Mouse (Mus musculus) heart, embryonic 14.5 days (tissue): Measurements from ENCODE around the gene Gab1. TPM values are rescaled to one million over a fixed set of nuclear protein-coding genes. Genes with fewer than 3 reads are reported as not detected.
A peak's percentile ranks its signal among the peaks of the same experiment; 100 is the strongest.
"Not testable (repeated sequence)": the region's sequence is repeated elsewhere in the genome, so short reads cannot be mapped to it uniquely, and the experiment has no call there.

ENCODE experiments used
- ATAC-seq: fragments of 200-750 bp; cut with Nextera tagmentation; 2 replicates; pipeline ENCODE4 v1.8.0; 2017; ENCODE audit warnings: low read depth, moderate TSS enrichment; ENCODE audit not compliant: insufficient number of reproducible peaks, insufficient read depth, low FRiP score
- H3K27ac ChIP-seq, 2 experiments: fragments of 200-500 bp in 1 of 2; fragments of 300-500 bp in 1 of 2; sonication (generic) in 1 of 2; replicated peaks in 1 of 2; 2 replicates each; pipeline ENCODE4 v1.5.1; 2012 to 2014; ENCODE audit warnings: low read depth in 2 of 2, low read length in 2 of 2, control low read depth in 1 of 2, mild to moderate bottlenecking in 1 of 2, mixed read lengths in 1 of 2; ENCODE audit not compliant: control insufficient read depth in 1 of 2, insufficient read depth in 1 of 2
- H3K27me3 ChIP-seq: fragments of 300-500 bp; sonication (generic); 2 replicates; pipeline ENCODE4 v1.6.1; 2014; ENCODE audit warnings: mild to moderate bottlenecking, low read length, control low read depth; ENCODE audit not compliant: control insufficient read depth, insufficient read depth
- H3K36me3 ChIP-seq: fragments of 300-500 bp; sonication (generic); 2 replicates; pipeline ENCODE4 v1.6.1; 2014; ENCODE audit warnings: mild to moderate bottlenecking, control low read depth, low read length, mixed read lengths; ENCODE audit not compliant: control insufficient read depth, insufficient read depth
- H3K4me1 ChIP-seq, 2 experiments: fragments of 200-500 bp in 1 of 2; fragments of 300-500 bp in 1 of 2; sonication (generic) in 1 of 2; 2 replicates each; pipeline ENCODE4 v1.6.1; 2012 to 2014; ENCODE audit warnings: low read length in 2 of 2, control low read depth in 1 of 2, mixed read lengths in 1 of 2; ENCODE audit not compliant: control insufficient read depth in 2 of 2, insufficient read depth in 2 of 2
- H3K4me2 ChIP-seq: fragments of 300-500 bp; sonication (generic); 2 replicates; pipeline ENCODE4 v1.6.1; 2014; ENCODE audit warnings: mild to moderate bottlenecking, low read length
- H3K4me3 ChIP-seq, 2 experiments: fragments of 200-500 bp in 1 of 2; fragments of 300-500 bp in 1 of 2; sonication (generic) in 1 of 2; 2 replicates each; pipeline ENCODE4 v1.5.1; 2012 to 2014; ENCODE audit warnings: low read length in 2 of 2, mild to moderate bottlenecking in 2 of 2, control low read depth in 1 of 2, low read depth in 1 of 2, moderate library complexity in 1 of 2; ENCODE audit not compliant: control insufficient read depth in 1 of 2, insufficient read depth in 1 of 2
- H3K9ac ChIP-seq: fragments of 300-500 bp; sonication (generic); 2 replicates; pipeline ENCODE4 v1.6.1; 2014; ENCODE audit warnings: mild to moderate bottlenecking, low read length
- H3K9me3 ChIP-seq: fragments of 300-500 bp; sonication (generic); 2 replicates; pipeline ENCODE4 v1.6.1; 2016; ENCODE audit warnings: low read length, control low read depth; ENCODE audit not compliant: control insufficient read depth
- WGBS: fragments of 180-500 bp; shearing (Covaris S2); extraction: QIAGEN DNeasy Blood & Tissue Kit; methylation state at CpG from one replicate; pipeline ENCODE4 v1.1.7; 2014; 5-methylcytosine and 5-hydroxymethylcytosine counted together
- polyA plus RNA-seq: library from polyadenylated mRNA; unstranded; fragments of >200 nt; fragmentation: Nextera tagmentation; extraction: Ambion mirVana; gene quantifications from 2 replicates; pipeline ENCODE4 v1.2.1, GENCODE M21; 2014

Gene Gab1
- polyA plus RNA-seq, 1 experiment from 2014 or later, result 44.4 TPM

GRCm38 (mm10) chr8:80772732-80773460 is 107.4 kb downstream of the Gab1 start:
- H3K9me3 ChIP-seq, result no peaks in the 10 kb centered on the region
- no peaks in the 10 kb centered on the region; a peak in 1 of 4 replicates for H3K4me1 ChIP-seq
- H3K9ac ChIP-seq, result no peak overlapping the region
- H3K4me2 ChIP-seq, result no peak overlapping the region
- H3K36me3 ChIP-seq, result peaks cover 93% of the 10 kb centered on the region
- no peak for ATAC-seq
- H3K4me3 ChIP-seq, result no peak overlapping the region
- H3K27ac ChIP-seq, result no peak overlapping the region
- no peaks in the 10 kb centered on the region for H3K27me3 ChIP-seq
- WGBS, result 85% methylated on average over 4 of the region's 4 CpGs

- peaks cover 93% of the 10 kb centered on the region for H3K36me3 ChIP-seq
- 93% methylated on average over 6 of the region's 6 CpGs for WGBS
- H3K27ac ChIP-seq, result no peak overlapping the region
- no peaks in the 10 kb centered on the region for H3K9me3 ChIP-seq
- H3K4me1 ChIP-seq, result no peaks in the 10 kb centered on the region; a peak in 1 of 4 replicates
- no peaks in the 10 kb centered on the region for H3K27me3 ChIP-seq
- H3K4me3 ChIP-seq, result no peak overlapping the region
- H3K9ac ChIP-seq, result no peak overlapping the region
- ATAC-seq, result no peak
- H3K4me2 ChIP-seq, result no peak overlapping the region
These were observed 111.9 kb downstream of the Gab1 start for GRCm38 (mm10) chr8:80768451-80768850.

DNA sequence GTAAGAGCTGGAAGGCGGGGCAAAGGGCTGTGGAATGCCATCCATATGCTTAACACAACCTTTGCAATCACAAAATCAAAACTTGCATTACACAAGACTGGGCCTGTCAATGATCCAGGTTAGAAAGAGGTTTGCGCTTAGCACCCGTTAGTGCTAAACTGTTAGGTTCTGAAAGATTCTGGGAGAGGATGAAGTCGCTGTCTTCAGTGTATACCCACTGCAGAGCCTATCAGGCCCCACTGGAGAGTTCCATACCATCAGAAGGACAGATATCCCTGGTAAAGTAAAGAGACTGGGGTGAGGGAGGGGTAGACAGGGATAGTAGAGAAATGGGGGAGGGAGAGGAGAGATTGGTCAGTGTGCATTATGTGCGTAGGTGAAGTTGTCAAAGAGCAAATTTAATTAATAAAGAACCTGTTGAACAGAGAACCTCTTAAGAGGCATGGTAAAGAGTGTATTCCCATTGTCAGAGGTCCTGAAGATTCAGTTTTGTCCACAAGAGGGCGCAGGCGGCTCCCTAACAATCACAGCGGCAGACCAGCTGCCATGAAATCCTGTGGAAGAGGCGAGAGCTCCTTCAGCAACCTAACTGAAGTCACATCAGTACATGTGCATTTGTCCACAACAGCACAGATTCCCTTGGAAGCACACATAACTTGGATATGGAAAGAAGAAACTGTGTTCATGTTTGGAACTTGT is 127.2 kb downstream of the Gab1 start:
- Histone ChIP-seq H3K27me3 (no peaks in the 10 kb centered on the region), H3K36me3 (no peaks in the 10 kb centered on the region), H3K9me3 (no peaks in the 10 kb centered on the region), H3K4me2 (no peak overlapping the region), H3K4me3 (no peak overlapping the region), H3K27ac (no peak overlapping the region), H3K4me1 (peaks cover 0 to 6% of the 10 kb centered on the region in 2 experiments; a peak in 2 of 4 replicates), H3K9ac (no peak overlapping the region)
- ATAC-seq, result no peak
- 28% methylated on average over 9 of the region's 9 CpGs for WGBS

DNA sequence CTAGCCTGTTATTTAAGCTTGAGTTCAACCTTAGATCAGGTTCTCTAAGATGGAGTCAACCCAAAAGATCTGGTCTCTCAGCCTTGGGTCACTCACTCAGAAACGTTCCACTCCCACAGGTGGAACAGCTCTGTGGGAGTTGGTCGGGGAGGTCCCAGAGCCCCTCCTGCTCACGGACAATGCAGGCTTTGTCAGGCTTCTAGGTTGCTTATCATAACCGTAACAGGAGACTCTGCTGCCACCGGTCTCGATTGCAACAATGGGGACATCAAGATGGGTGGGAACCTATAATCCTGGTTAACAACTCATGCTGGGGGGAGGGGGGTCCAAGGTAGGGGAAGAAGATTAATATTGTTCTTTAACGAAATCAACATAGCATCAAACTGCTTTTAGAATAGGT is 127.9 kb downstream of the Gab1 start:
- no peak overlapping the region for H3K9ac ChIP-seq
- H3K4me1 ChIP-seq, result peaks cover 0 to 6% of the 10 kb centered on the region in 2 experiments; a peak in 2 of 4 replicates
- no peaks in the 10 kb centered on the region for H3K36me3 ChIP-seq
- H3K4me2 ChIP-seq, result no peak overlapping the region
- ATAC-seq, result no peak
- H3K4me3 ChIP-seq, result no peak overlapping the region
- 64% methylated on average over 7 of the region's 7 CpGs for WGBS
- H3K27ac ChIP-seq, result no peak overlapping the region
- no peaks in the 10 kb centered on the region for H3K9me3 ChIP-seq
- H3K27me3 ChIP-seq, result no peaks in the 10 kb centered on the region

DNA sequence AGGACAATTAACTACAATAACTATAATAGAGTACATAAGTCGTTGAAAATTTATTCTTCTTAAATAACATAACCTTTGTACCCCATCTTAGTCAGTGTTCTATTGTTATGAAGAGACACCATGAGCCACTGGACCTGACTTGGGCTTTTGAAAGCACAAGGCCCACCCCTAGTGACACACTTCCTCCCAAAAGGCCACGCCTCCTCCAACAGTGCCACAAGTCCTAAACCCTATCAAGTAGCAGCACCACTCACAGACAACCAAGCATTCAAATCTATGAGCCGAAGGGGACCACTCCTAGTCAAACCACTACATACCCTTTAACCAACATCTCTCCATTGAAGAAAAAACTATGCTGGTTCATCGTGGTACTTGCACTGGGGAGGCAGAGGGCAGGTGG is 131.2 kb downstream of the Gab1 start:
- ATAC-seq, result no peak
- Histone ChIP-seq H3K9ac (no peak overlapping the region), H3K9me3 (no peaks in the 10 kb centered on the region), H3K4me3 (no peak overlapping the region), H3K36me3 (no peaks in the 10 kb centered on the region), H3K27me3 (no peaks in the 10 kb centered on the region), H3K4me1 (peaks cover 0 to 6% of the 10 kb centered on the region in 2 experiments; a peak in 2 of 4 replicates), H3K4me2 (no peak overlapping the region), H3K27ac (no peak overlapping the region)
- 86% methylated on average over 4 of the region's 4 CpGs for WGBS

DNA sequence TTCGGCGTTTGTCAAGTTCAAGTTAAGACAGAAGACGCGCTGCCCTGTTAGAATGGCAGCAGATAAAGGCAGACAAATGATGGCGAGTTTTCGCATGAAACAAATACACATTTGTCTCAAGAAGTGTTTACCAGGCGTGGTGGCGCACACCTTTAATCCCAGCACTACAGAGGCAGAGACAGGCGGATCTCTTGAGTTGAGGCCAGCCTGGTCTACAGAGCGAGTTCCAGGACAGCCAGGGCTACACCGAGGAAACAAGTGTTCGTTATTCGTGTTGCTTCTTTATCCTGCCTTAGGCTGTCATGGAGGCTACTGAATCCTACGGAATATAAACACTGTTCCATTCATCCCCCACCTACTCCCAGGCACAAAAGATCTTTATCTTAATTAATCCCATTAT is 140.4 kb downstream of the Gab1 start:
- Histone ChIP-seq H3K9ac (peak overlapping the region; percentile 79), H3K27me3 (no peaks in the 10 kb centered on the region), H3K4me1 (peaks cover 4 to 8% of the 10 kb centered on the region in 2 experiments; a peak in 3 of 4 replicates), H3K4me2 (peak overlapping the region; percentile 73), H3K36me3 (peaks cover 12% of the 10 kb centered on the region), H3K9me3 (no peaks in the 10 kb centered on the region), H3K4me3 (peak overlapping the region; percentile 64 to 69), H3K27ac (peak overlapping the region; percentile 98)
- 12% methylated on average over 14 of the region's 14 CpGs for WGBS
- peak; percentile 32; the same call in 1 of the 2 replicates for ATAC-seq

GRCm38 (mm10) chr8:80739155-80739924 is 141.0 kb downstream of the Gab1 start, which contains the start of gene Smarca5:
Gene Smarca5 (minus strand): TSS chr8:80739497.
- not testable (repeated sequence) for H3K9me3 ChIP-seq, H3K4me1 ChIP-seq, H3K27me3 ChIP-seq
- under 1% methylated on average over 72 of the region's 91 CpGs for WGBS
- peak; percentile 93 for ATAC-seq
- Histone ChIP-seq H3K9ac (peak within 1 kb of the TSS; percentile 88), H3K4me2 (peak within 1 kb of the TSS; percentile 96), H3K36me3 (peaks cover 18% of the 10 kb centered on the region), H3K4me3 (peak within 1 kb of the TSS; percentile 69 to 86), H3K27ac (peak within 1 kb of the TSS; percentile 98)
